Mouse (Mus musculus) CH12.LX (cell line): ENCODE results near the gene 4931440F15Rik.

Source experiments
- CTCF ChIP-seq, 2 experiments: IDR thresholded peaks in 1 of 2; conservative IDR thresholded peaks in 1 of 2; 2 replicates each; pipeline ENCODE4 v1.5.1; 2011 to 2012; ENCODE audit warnings: low read depth in 2 of 2, low read length in 2 of 2, improper control_type of control experiment in 1 of 2, inconsistent platforms in 1 of 2, mild to moderate bottlenecking in 1 of 2, moderate library complexity in 1 of 2
- EP300 ChIP-seq: IDR thresholded peaks from 2 replicates; pipeline ENCODE4 v1.6.1; 2011; ENCODE audit warnings: low read length, improper control_type of control experiment
- GABPA ChIP-seq: IDR thresholded peaks from 2 replicates; pipeline ENCODE4 v1.6.1; 2012; ENCODE audit warnings: low read depth, low read length, improper control_type of control experiment, inconsistent platforms; ENCODE audit not compliant: insufficient replicate concordance
- MXI1 ChIP-seq: IDR thresholded peaks from 2 replicates; pipeline ENCODE4 v1.6.1; 2011; ENCODE audit warnings: mild to moderate bottlenecking, low read depth, low read length, improper control_type of control experiment
- PAX5 ChIP-seq: IDR thresholded peaks from 2 replicates; pipeline ENCODE4 v1.6.1; 2012; ENCODE audit warnings: low read length, inconsistent platforms, mixed read lengths
- POLR2A ChIP-seq: IDR thresholded peaks from 2 replicates; pipeline ENCODE4 v1.6.1; 2011; ENCODE audit warnings: low read depth, mild to moderate bottlenecking, improper control_type of control experiment, low read length

DNA sequence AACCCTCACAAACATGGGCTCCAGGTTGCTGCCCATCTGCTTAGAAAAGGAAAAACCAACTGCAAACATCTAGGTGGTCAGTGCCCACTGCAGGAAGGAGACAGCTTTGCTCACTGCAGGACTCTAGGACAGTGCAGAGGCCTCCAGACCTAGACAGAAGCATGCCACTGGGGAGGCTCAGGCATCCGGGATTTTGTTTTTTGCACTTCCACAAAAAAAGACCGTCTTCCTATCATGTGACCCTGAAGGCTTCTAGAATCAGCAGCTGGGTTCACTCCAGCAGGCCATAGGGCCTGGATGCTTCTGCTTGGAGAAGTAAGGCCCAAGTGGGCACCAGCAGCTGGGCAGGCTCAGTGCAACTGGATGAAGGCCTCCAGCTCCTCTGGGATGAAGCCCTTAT, 2.3 kb downstream of the 4931440F15Rik start:
- TF ChIP-seq CTCF (conservative IDR thresholded peaks at IDR 0.05 in 1 of 2, IDR thresholded peaks at IDR 0.05 in 1 of 2; ENCODE audit: low read depth in 2 of 2, low read length in 2 of 2): no peak
- TF ChIP-seq EP300: no peak
- no peak for TF ChIP-seq POLR2A
- no peak for TF ChIP-seq MXI1
- no peak for TF ChIP-seq PAX5
- TF ChIP-seq GABPA: no peak
